Mouse (Mus musculus): ENCODE measurements around the gene Lamtor2. TPM values are rescaled to one million over a fixed set of nuclear protein-coding genes. Genes with fewer than 3 reads are reported as not detected.

The Lamtor2 gene
- polyA plus RNA-seq, 1 experiment, result 104 TPM

GRCm38 (mm10) chr3:88532689-88533511 lies 20.0 kb downstream of the Lamtor2 start:
- TF ChIP-seq CTCF (IDR thresholded peaks at IDR 0.05; ENCODE audit: extremely low read depth, insufficient read depth, insufficient read length, insufficient replicate concordance) (no peak), POLR2A (IDR thresholded peaks at IDR 0.05; ENCODE audit: low read depth, low read length) (no peak)
- no peak for DNase-seq (ENCODE audit: low read depth in 1 of 2, low spot score in 2 of 2)
- peaks cover 2% of the 10 kb centered on the region for H3K4me1 ChIP-seq (ENCODE audit: control insufficient read depth, insufficient read depth, insufficient read length)
- H3K27ac ChIP-seq (ENCODE audit: insufficient read depth, low read length), result no peak overlapping the region
- 3% methylated on average over 40 of the region's 40 CpGs for WGBS
- H3K27me3 ChIP-seq (ENCODE audit: control insufficient read depth, insufficient read depth, low read length), result peaks cover 5% of the 10 kb centered on the region; the same call in 1 of the 2 replicates
- H3K4me3 ChIP-seq (ENCODE audit: extremely low read depth, insufficient read depth, insufficient read length), result peak overlapping the region; percentile 59
- H3K36me3 ChIP-seq (ENCODE audit: control insufficient read depth, insufficient read depth, low read length), result no peaks in the 10 kb centered on the region

GRCm38 (mm10) chr3:88532299-88532674 lies 20.6 kb downstream of the Lamtor2 start, which contains the start of gene Mex3a:
Gene Mex3a (plus strand): TSS chr3:88532395.
- Histone ChIP-seq H3K4me1 (ENCODE audit: control insufficient read depth, insufficient read depth, insufficient read length) (peaks cover 2% of the 10 kb centered on the region), H3K4me3 (ENCODE audit: extremely low read depth, insufficient read depth, insufficient read length) (peak within 1 kb of the TSS; percentile 78), H3K27ac (ENCODE audit: insufficient read depth, low read length) (peak within 1 kb of the TSS; percentile 89), H3K36me3 (ENCODE audit: control insufficient read depth, insufficient read depth, low read length) (no peaks in the 10 kb centered on the region), H3K27me3 (ENCODE audit: control insufficient read depth, insufficient read depth, low read length) (peaks cover 5% of the 10 kb centered on the region; the same call in 1 of the 2 replicates)
- no peak for DNase-seq (ENCODE audit: low read depth in 1 of 2, low spot score in 2 of 2)
- 2% methylated on average over 18 of the region's 31 CpGs for WGBS
- no peak for TF ChIP-seq POLR2A (IDR thresholded peaks at IDR 0.05; ENCODE audit: low read depth, low read length)
- TF ChIP-seq CTCF (IDR thresholded peaks at IDR 0.05; ENCODE audit: extremely low read depth, insufficient read depth, insufficient read length, insufficient replicate concordance), result no peak

GRCm38 (mm10) chr3:88531348-88532298 lies 21.3 kb downstream of the Lamtor2 start:
- Histone ChIP-seq H3K27ac (ENCODE audit: insufficient read depth, low read length) (peak overlapping the region; percentile 89), H3K27me3 (ENCODE audit: control insufficient read depth, insufficient read depth, low read length) (peaks cover 5% of the 10 kb centered on the region; the same call in 1 of the 2 replicates), H3K36me3 (ENCODE audit: control insufficient read depth, insufficient read depth, low read length) (no peaks in the 10 kb centered on the region), H3K4me1 (ENCODE audit: control insufficient read depth, insufficient read depth, insufficient read length) (peaks cover 2% of the 10 kb centered on the region), H3K4me3 (ENCODE audit: extremely low read depth, insufficient read depth, insufficient read length) (peak overlapping the region; percentile 78)
- under 1% methylated on average over 61 of the region's 63 CpGs for whole genome bisulfite sequencing
- no peak for TF ChIP-seq POLR2A (IDR thresholded peaks at IDR 0.05; ENCODE audit: low read depth, low read length)
- peak in 1 of 2 experiments; percentile 80 for DNase-seq (ENCODE audit: low read depth in 1 of 2, low spot score in 2 of 2)

- H3K4me1 ChIP-seq (ENCODE audit: control insufficient read depth, insufficient read depth, insufficient read length), result peaks cover 2% of the 10 kb centered on the region
- no peak for DNase-seq (ENCODE audit: low read depth in 1 of 2, low spot score in 2 of 2)
- WGBS, result 56% methylated on average over 11 of the region's 11 CpGs
- H3K36me3 ChIP-seq (ENCODE audit: control insufficient read depth, insufficient read depth, low read length), result no peaks in the 10 kb centered on the region
- peaks cover 5% of the 10 kb centered on the region; the same call in 1 of the 2 replicates for H3K27me3 ChIP-seq (ENCODE audit: control insufficient read depth, insufficient read depth, low read length)
- TF ChIP-seq CTCF (IDR thresholded peaks at IDR 0.05; ENCODE audit: extremely low read depth, insufficient read depth, insufficient read length, insufficient replicate concordance) (no peak), POLR2A (IDR thresholded peaks at IDR 0.05; ENCODE audit: low read depth, low read length) (no peak)
- H3K27ac ChIP-seq (ENCODE audit: insufficient read depth, low read length), result no peak overlapping the region
- no peak overlapping the region for H3K4me3 ChIP-seq (ENCODE audit: extremely low read depth, insufficient read depth, insufficient read length)
Observed at GRCm38 (mm10) chr3:88530082-88530864, 22.6 kb downstream of the Lamtor2 start.

GRCm38 (mm10) chr3:88529204-88530000 lies 23.5 kb downstream of the Lamtor2 start:
- Histone ChIP-seq H3K27me3 (ENCODE audit: control insufficient read depth, insufficient read depth, low read length) (peaks cover 5% of the 10 kb centered on the region; the same call in 1 of the 2 replicates), H3K27ac (ENCODE audit: insufficient read depth, low read length) (no peak overlapping the region), H3K4me1 (ENCODE audit: control insufficient read depth, insufficient read depth, insufficient read length) (peaks cover 2% of the 10 kb centered on the region), H3K36me3 (ENCODE audit: control insufficient read depth, insufficient read depth, low read length) (no peaks in the 10 kb centered on the region), H3K4me3 (ENCODE audit: extremely low read depth, insufficient read depth, insufficient read length) (no peak overlapping the region)
- TF ChIP-seq POLR2A (IDR thresholded peaks at IDR 0.05; ENCODE audit: low read depth, low read length) (no peak), CTCF (IDR thresholded peaks at IDR 0.05; ENCODE audit: extremely low read depth, insufficient read depth, insufficient read length, insufficient replicate concordance) (no peak)
- 75% methylated on average over 7 of the region's 7 CpGs for WGBS
- no peak for DNase-seq (ENCODE audit: low read depth in 1 of 2, low spot score in 2 of 2)

Data from spleen, adult 2 months (tissue).